Mouse (Mus musculus) ES-Bruce4 (cell line): ENCODE results near the gene Pkd1l2.

Experiments used
- CTCF ChIP-seq: IDR thresholded peaks from one replicate; pipeline ENCODE4 v1.8.1; 2011; ENCODE audit warnings: low read depth, low read length
- EP300 ChIP-seq: IDR thresholded peaks from 2 replicates; pipeline ENCODE4 v1.6.1; 2011; ENCODE audit warnings: low read depth, low read length; ENCODE audit not compliant: insufficient read depth
- POLR2A ChIP-seq: IDR thresholded peaks from one replicate; pipeline ENCODE4 v1.8.1; 2011; ENCODE audit warnings: low read length; ENCODE audit not compliant: insufficient read depth

DNA sequence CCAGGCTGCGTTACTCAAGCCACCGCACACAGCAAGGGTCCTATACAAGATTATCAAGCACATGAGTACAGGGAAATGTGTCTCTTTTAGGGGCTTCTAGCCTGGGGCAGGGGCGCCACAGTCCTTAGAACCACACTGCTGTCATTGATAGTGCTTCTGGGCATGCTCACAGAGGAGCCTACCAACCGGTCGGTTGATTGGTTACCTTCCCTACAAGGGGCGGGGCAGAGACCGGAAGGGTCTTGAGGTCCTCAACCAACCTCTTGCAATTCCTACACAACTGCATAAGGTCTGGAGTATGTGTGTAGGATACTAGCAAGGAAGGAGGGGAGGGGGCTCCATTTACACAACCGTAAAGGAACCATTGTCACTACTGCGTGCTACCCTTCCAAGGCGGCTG lies 53.6 kb downstream of the Pkd1l2 start:
- TF ChIP-seq POLR2A: no peak
- TF ChIP-seq CTCF: no peak
- no peak for TF ChIP-seq EP300
